Mouse (Mus musculus) adrenal gland, postnatal 0 days (tissue): ENCODE results near the gene Zfp791. TPM values are rescaled to one million over a fixed set of nuclear protein-coding genes. Genes with fewer than 3 reads are reported as not detected.

Experiments
- microRNA-seq: library from miRNA; unstranded; fragments of <30 nt; microRNA quantifications from one replicate; pipeline ENCODE4, GENCODE M21; 2016; ENCODE audit warnings: borderline replicate concordance; ENCODE audit not compliant: insufficient number of aligned reads
- polyA plus RNA-seq: library from polyadenylated mRNA; unstranded; fragments of >200 nt; fragmentation: Nextera tagmentation; extraction: Ambion mirVana; gene quantifications from 2 replicates; pipeline ENCODE4 v1.2.1, GENCODE M21; 2015

Zfp791 gene
- polyA plus RNA-seq: 1.4 and 2.2 TPM in 2 replicates

DNA sequence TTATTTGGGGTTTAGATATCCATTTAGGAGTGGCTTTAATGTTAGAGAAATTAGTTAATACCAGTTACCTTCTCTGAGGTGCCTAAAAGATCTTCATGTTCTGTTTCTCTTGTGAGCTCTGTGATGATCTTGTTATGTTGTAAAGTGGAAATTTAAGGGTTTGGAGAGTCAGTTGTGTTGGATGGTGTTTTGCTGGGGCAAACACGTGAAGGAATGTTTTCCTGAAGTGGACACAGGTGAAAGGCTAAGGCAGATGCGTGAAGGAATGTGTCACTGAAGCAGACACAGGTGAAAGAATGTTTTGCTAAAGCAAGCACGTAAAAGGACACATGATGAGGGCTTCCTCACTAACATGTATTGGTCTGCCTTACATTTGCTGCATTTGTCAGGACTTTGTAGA is at the start of gene Zfp791:
Gene Zfp791, minus strand, starts transcription at position 101 of the 400 bp plus-strand sequence.

DNA sequence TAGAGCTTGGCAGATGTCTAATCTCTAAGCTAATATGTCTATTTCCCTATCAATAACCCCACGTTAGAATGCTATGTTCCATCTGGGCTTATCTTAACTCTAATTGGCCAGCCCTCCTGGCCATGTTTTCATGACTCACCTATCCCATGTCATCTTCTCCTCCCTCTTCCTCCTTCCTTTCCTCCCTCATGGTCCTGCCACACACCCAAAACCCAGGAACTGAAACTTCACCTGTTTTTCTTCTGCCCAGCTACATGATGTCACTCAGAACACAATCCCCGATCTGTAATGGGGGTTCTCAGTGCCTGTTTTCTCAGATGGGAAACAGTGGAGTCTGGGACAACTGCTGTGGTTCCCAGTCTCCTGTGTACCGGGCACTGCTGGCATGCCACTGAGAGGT is 28.7 kb upstream of the Zfp791 start, which contains the start of gene Cks1brt:
Gene Cks1brt, plus strand, starts transcription at position 301 of the 400 bp plus-strand sequence.

DNA sequence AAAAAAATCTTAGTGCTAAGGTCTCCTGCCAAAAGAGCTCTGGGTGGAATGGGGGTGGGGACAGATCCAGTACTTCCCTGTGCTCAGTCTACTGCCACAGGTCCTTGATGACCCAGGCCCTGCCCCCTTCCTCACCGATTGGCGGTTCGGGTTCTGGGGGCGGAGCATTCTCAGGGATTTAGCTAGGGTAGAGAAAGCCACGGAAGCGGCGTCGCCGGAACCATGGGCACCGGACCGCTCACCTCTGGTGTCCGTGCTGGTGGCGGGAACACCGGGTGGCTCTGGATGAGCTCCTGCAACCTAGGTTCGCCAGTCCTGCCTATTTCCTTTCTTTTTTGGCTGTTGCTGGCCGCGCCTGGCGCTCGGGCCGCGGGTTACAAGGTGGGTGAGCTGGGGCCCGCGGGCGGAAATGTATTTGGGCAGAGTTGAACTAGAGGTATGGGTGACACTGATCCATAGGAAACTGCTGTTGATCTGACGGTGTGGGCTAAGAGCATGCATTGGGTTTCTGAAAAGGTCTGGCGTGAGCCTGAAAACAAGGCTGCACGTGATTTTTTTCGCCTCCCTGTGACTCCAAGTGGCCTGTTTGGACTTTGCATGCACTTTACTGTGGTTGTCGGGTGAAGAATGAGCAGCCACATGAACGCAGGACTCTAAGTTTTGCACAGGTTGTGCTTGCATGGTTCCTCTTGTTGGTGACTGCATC is 39.6 kb downstream of the Zfp791 start, which contains the start of gene Man2b1:
Gene Man2b1, plus strand, starts transcription at position 163 of the 706 bp plus-strand sequence.

DNA sequence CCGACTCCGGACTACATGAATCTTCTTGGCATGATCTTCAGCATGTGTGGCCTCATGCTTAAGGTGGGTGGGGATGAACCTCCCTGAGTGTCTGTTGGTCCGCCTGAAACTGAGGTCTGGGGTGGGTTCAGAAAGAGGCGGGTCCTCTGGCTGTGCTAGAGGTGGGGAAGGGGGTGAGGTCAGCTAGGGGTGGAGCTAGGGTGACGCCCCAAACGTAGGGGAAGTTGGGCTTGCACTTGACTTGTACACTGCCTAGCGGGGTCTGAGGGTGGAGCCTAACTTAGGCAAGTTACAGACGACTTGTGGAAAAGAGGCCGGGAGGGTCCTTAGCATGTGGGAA is 41.7 kb downstream of the Zfp791 start, which contains the start of gene Wdr83:
Gene Wdr83, minus strand, starts transcription at position 91 of the 340 bp plus-strand sequence.

DNA sequence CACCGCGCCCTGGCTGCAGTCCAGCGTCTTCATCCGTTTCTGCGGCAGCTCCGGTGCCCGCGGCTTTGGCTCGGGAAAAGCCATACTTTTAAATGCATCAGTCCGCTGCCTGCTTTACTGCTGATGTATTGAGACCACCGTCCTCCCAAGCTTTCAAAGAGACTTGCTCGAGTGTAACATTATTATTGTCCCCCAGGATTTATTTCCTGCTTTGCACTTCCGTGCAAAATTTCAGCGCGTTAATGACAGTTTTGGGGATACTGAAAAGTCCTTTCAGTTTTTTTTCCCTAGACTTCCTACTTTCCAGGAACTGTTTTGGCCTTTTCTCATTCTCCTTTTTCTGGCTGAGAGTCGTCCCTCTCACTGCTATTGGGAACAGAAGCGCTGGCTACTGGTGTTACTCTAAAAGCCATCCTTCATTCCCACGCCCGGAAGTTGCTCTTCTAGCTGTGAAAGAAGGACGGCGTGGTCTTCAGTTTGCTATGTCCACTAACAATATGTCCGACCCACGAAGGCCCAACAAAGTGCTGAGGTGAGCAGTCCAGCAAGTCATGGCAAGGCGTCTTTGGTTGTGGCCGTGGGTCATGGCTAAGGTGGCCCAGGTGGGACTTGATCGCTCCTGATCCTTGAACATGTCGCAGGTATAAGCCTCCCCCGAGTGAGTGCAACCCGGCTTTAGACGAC is 42.2 kb downstream of the Zfp791 start, which contains the start of gene Wdr83os:
Gene Wdr83os, plus strand, starts transcription at position 209 of the 684 bp plus-strand sequence.

DNA sequence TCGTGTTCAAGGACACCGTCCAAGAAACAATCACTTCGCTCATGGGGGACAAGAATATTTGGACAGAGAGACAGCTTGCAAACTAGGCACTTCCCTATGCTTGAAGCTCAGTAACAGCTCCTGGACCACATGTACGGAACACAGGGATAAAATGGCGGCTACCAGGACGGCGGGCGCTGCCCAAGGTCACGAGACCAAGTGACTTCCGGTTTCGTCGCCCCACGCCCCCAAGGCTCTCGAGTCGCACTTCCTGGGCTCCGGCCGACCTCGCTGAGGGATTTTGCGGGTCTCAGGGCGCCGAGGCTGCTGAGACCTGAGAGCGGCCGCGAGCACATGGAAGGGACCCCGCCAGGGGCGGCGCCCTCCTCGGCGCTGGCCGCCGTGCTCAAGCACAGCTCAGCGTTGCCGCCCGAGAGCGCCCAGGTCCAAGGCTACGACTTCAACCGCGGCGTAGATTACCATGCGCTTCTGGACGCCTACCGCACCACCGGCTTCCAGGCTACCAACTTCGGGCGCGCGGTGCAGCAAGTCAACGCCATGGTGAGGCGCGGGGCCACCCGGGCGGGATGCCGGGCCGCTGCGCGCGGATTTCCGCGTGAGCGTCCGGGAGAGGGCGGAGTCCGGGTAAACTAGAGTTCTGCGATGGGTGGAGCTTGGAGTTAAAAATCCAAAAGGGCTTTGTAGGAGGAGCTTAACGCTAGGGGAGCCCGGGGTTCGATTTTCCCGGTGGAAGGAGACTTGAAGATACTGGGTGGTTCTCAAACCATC is 51.2 kb downstream of the Zfp791 start, which contains the start of gene Dhps:
Gene Dhps, plus strand, starts transcription at position 244 of the 768 bp plus-strand sequence.

DNA sequence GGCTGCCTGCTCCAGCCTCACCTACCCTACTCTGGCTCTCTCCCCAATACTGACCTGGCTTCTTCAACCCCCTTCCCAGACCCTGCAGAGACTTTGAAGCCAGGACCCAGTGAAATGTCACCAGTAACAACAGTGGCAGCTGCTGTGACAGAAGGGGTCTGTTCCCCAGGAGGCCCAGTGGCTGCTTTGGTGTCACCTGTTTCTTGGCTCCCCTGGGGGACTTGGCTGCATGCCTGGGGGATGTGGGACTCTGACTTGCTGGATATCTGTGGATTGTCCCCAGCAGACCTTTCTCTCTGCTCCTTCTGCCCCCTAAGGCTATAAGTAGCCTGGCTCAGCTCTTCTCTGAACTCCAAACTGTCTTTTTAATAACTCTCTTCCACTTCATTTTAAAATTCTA is 54.9 kb downstream of the Zfp791 start, which contains the start of gene Gm5741:
Gene Gm5741, minus strand, starts transcription at position 1 of the 400 bp plus-strand sequence.

DNA sequence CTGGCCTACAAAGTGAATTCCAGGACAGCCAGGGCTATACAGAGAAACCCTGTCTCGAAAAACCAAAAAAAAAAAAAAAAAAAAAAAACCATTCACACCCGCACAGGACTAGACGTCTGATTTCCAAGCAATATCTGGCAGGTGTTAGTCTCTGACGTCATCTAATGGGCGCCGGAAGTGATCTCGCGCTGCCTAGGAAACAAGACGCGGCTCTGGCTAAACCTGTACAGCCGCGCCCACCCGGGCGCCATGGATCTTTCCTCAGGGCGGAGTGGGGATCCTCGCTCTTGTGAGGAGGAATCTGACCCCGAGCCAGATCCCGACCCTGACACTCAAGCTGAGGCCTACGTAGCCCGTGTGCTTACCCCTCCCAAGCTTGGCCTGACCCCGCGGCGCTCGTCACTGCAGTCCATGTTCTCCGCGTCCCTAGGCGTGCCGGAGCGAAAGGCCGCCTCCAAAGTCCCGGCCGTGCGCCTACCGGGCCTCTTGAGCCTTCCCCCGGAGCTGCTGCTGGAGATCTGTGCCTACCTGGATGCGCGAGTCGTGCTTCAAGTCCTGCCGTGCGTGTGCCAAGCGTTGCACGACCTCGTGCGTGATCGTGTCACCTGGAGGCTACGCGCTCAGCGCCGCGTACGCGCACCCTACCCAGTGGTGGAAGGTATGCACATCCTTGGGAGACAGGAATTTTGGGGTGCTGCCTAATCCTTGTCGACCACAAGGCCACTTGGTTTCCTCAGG is 62.8 kb downstream of the Zfp791 start, which contains the start of gene Fbxw9:
Gene Fbxw9, plus strand, starts transcription at position 177 of the 738 bp plus-strand sequence.

Small RNA genes within 50 kb of the gene (microRNA-seq; reads per million reads assigned to microRNA genes)
- gene Gm23388 (not detected), gene Mir7070 (not detected)

Other genes starting within 250 kb of the Zfp791 start
- gene Gcdh, start 229.2 kb downstream of the Zfp791 start, polyA plus RNA-seq: 29.7 and 48.4 TPM in 2 replicates
- gene Klf1, start 221.2 kb downstream of the Zfp791 start, polyA plus RNA-seq: 9.0 and 20.1 TPM in 2 replicates
- gene Dnase2a, start 214.5 kb downstream of the Zfp791 start, polyA plus RNA-seq: 10.5 and 16.2 TPM in 2 replicates
- 3.6 and 11.0 TPM in 2 replicates for gene Mast1, start 185.7 kb downstream of the Zfp791 start, polyA plus RNA-seq
- gene Rtbdn, start 176.1 kb downstream of the Zfp791 start, polyA plus RNA-seq: 0.12 and 0.61 TPM in 2 replicates
- gene Gm49661, start 153.7 kb downstream of the Zfp791 start, polyA plus RNA-seq: 0.81 TPM in 1 of 2 replicates, not detected in the other
- gene Prdx2, start 153.5 kb downstream of the Zfp791 start, polyA plus RNA-seq: 788 and 1,010 TPM in 2 replicates
- gene Rnaseh2a, start 153.3 kb downstream of the Zfp791 start, polyA plus RNA-seq: 136 and 227 TPM in 2 replicates
- 25.6 and 40.6 TPM in 2 replicates for gene Junb, start 144.4 kb downstream of the Zfp791 start, polyA plus RNA-seq
- 8.6 and 12.6 TPM in 2 replicates for gene Hook2, start 132.5 kb downstream of the Zfp791 start, polyA plus RNA-seq
- gene Best2, start 108.6 kb downstream of the Zfp791 start, polyA plus RNA-seq: not detected in 2 replicates
- gene Asna1, start 97.8 kb downstream of the Zfp791 start, polyA plus RNA-seq: 101 and 111 TPM in 2 replicates
- 114 and 124 TPM in 2 replicates for gene Trir, start 96.3 kb downstream of the Zfp791 start, polyA plus RNA-seq
- 15.4 and 16.3 TPM in 2 replicates for gene Tnpo2, start 86.2 kb downstream of the Zfp791 start, polyA plus RNA-seq
- gene Fbxw9, start 63.0 kb downstream of the Zfp791 start, polyA plus RNA-seq: 33.5 and 34.5 TPM in 2 replicates
- not detected in 2 replicates for gene Gm5741, start 55.1 kb downstream of the Zfp791 start, polyA plus RNA-seq
- gene Dhps, start 51.3 kb downstream of the Zfp791 start, polyA plus RNA-seq: 54.9 and 58.6 TPM in 2 replicates
- 109 and 143 TPM in 2 replicates for gene Wdr83os, start 42.4 kb downstream of the Zfp791 start, polyA plus RNA-seq
- 23.8 and 33.0 TPM in 2 replicates for gene Wdr83, start 41.8 kb downstream of the Zfp791 start, polyA plus RNA-seq
- 30.0 and 40.0 TPM in 2 replicates for gene Man2b1, start 39.8 kb downstream of the Zfp791 start, polyA plus RNA-seq
- not detected in 2 replicates for gene Cks1brt, start 28.8 kb upstream of the Zfp791 start, polyA plus RNA-seq
- gene Olfr371, start 102.9 kb upstream of the Zfp791 start, polyA plus RNA-seq: not detected in 2 replicates
- gene Orc6, start 176.5 kb upstream of the Zfp791 start, polyA plus RNA-seq: 61.5 and 63.4 TPM in 2 replicates
- gene Vps35, start 176.7 kb upstream of the Zfp791 start, polyA plus RNA-seq: 140 and 147 TPM in 2 replicates